Mouse (Mus musculus) spleen, embryonic (tissue): ENCODE measurements at regions not wholly inside any gene's neighbourhood (a gene's known extent, or its start where the extent isn't known, plus 50 kb on each side); places are given as distances from the start of the nearest gene placed in this dataset.

Experiments
- CTCF ChIA-PET: fragments of 350-600 bp; sonication (Branson Sonifier 250); formaldehyde crosslinking; loops from one replicate; lab custom pipeline; 2022; lab: Charles Lee

GRCm38 (mm10) chr2:166241310-166241709, 85.8 kb upstream of the Sulf2 start:
- CTCF ChIA-PET = no interaction called here

GRCm38 (mm10) chr2:166240056-166240455, 84.6 kb upstream of the Sulf2 start:
- CTCF ChIA-PET = no interaction called here

GRCm38 (mm10) chr2:166237554-166238269, 82.2 kb upstream of the Sulf2 start:
- CTCF ChIA-PET = no interaction called here

- CTCF ChIA-PET = no interaction called here
Measured at GRCm38 (mm10) chr2:166236102-166236501, 80.6 kb upstream of the Sulf2 start.

- CTCF ChIA-PET = no interaction called here
Measured at GRCm38 (mm10) chr2:166234579-166235212, 79.2 kb upstream of the Sulf2 start.

- CTCF ChIA-PET = no interaction called here
Measured at GRCm38 (mm10) chr2:166233246-166233645, 77.8 kb upstream of the Sulf2 start.

GRCm38 (mm10) chr2:166232376-166232775, 76.9 kb upstream of the Sulf2 start:
- CTCF ChIA-PET = no interaction called here

- CTCF ChIA-PET = no interaction called here
Measured at GRCm38 (mm10) chr2:166230617-166231016, 75.2 kb upstream of the Sulf2 start.

GRCm38 (mm10) chr2:166228356-166228755, 72.9 kb upstream of the Sulf2 start:
- CTCF ChIA-PET = no interaction called here

GRCm38 (mm10) chr2:166227496-166227895, 72.0 kb upstream of the Sulf2 start:
- CTCF ChIA-PET = interaction anchor here (0.6 kb wide), 1 partner anchor 713 kb away, joined by 5 read pairs; no protein-coding TSS in a partner anchor

- CTCF ChIA-PET = no interaction called here
Measured at GRCm38 (mm10) chr2:166226929-166227328, 71.5 kb upstream of the Sulf2 start.

- CTCF ChIA-PET = no interaction called here
Measured at GRCm38 (mm10) chr2:166226331-166226730, 70.9 kb upstream of the Sulf2 start.

- CTCF ChIA-PET = no interaction called here
Measured at GRCm38 (mm10) chr2:166225354-166225753, 69.9 kb upstream of the Sulf2 start.

- CTCF ChIA-PET = no interaction called here
Measured at GRCm38 (mm10) chr2:166218783-166219182, 63.3 kb upstream of the Sulf2 start.

GRCm38 (mm10) chr2:166216512-166216865, 61.0 kb upstream of the Sulf2 start:
- CTCF ChIA-PET = no interaction called here

GRCm38 (mm10) chr2:166215610-166216511, 60.4 kb upstream of the Sulf2 start:
- CTCF ChIA-PET = no interaction called here

GRCm38 (mm10) chr2:166215191-166215590, 59.7 kb upstream of the Sulf2 start:
- CTCF ChIA-PET = no interaction called here

GRCm38 (mm10) chr2:166207145-166207508, 51.7 kb upstream of the Sulf2 start:
- CTCF ChIA-PET = no interaction called here

GRCm38 (mm10) chr2:166206396-166207144, 51.1 kb upstream of the Sulf2 start:
- CTCF ChIA-PET = no interaction called here
